Mouse (Mus musculus) testis, postnatal 10 days (tissue): ENCODE measurements at regions not wholly inside any gene's neighbourhood (a gene's known extent, or its start where the extent isn't known, plus 50 kb on each side); places are given as distances from the start of the nearest gene placed in this dataset.

ENCODE experiments used
- DNase-seq: peaks from one replicate; pipeline ENCODE4 v3.0.0; 2021; ENCODE audit warnings: low spot score

DNA sequence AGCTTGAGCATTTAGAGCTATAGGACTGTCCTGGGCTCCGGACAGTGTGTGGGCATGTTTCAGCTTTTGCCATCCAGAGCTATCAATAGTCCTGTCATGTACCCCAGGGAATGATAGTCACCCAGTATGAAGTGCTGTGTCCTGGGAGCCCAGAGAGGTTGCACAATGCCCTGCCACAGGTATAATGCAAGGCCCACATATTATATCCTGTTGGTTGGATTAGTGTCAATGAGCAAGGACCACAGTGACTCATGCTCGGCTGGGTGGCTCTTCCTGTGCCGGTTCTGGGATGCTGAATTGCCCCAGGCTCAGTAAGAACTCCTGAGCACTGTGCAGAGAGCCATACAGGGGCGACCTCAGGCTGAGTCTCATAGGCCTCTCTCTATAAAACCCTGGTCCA, 54.5 kb upstream of the Ccnd1 start:
- no peak for DNase-seq

DNA sequence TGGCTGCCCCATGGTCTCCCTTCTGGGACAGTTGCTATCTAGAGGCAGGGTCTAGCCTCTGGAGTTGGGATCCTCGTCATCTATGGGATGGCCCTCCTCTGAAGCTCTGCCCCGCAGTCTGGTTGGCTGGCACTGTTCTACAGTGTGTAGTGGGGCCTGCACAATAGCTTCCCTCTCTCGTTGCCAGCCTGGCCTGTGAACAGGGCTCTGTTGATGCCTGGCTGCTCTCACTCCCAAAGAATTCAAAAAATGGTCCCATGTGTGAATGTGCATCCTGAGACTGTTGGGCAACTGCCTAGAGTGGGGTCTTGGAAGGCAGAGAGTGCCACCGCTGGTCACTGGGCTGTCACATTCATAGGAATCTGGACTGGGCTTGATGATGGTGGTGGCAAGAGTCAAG, 53.8 kb upstream of the Ccnd1 start:
- no peak for DNase-seq

- no peak for DNase-seq
Observed at GRCm38 (mm10) chr7:144991760-144992159, 52.0 kb upstream of the Ccnd1 start.
